Mouse (Mus musculus) lung, postnatal 0 days (tissue): ENCODE results near the gene Tiam2. TPM values are rescaled to one million over a fixed set of nuclear protein-coding genes. Genes with fewer than 3 reads are reported as not detected.

Experiments
- ATAC-seq: fragments of 200-750 bp; cut with Nextera tagmentation; 2 replicates; pipeline ENCODE4 v1.8.0; 2017; ENCODE audit warnings: moderate library complexity
- DNase-seq: peaks from one replicate; pipeline ENCODE4 v3.0.0-alpha.2; 2016; ENCODE audit warnings: low spot score
- H3K27ac ChIP-seq: fragments of 300-500 bp; sonication (generic); 2 replicates; pipeline ENCODE4 v1.5.1; 2014; ENCODE audit warnings: antibody characterized with exemption, mild to moderate bottlenecking, low read length, mixed read lengths
- H3K27me3 ChIP-seq: fragments of 300-500 bp; sonication (generic); replicated peaks from 2 replicates; pipeline ENCODE4 v1.6.1; 2014; ENCODE audit warnings: low read length, mixed read lengths; ENCODE audit not compliant: insufficient read depth
- H3K36me3 ChIP-seq: fragments of 300-500 bp; sonication (generic); 2 replicates; pipeline ENCODE4 v1.6.1; 2014; ENCODE audit warnings: low read length, mixed read lengths; ENCODE audit not compliant: insufficient read depth
- H3K4me1 ChIP-seq: fragments of 300-500 bp; sonication (generic); 2 replicates; pipeline ENCODE4 v1.6.1; 2014; ENCODE audit warnings: antibody characterized with exemption, low read depth, low read length, mixed read lengths; ENCODE audit not compliant: insufficient read depth
- H3K4me2 ChIP-seq: fragments of 300-500 bp; sonication (generic); replicated peaks from 2 replicates; pipeline ENCODE4 v1.6.1; 2014; ENCODE audit warnings: low read depth, mild to moderate bottlenecking, low read length, moderate library complexity, mixed read lengths
- H3K4me3 ChIP-seq: fragments of 300-500 bp; sonication (generic); 2 replicates; pipeline ENCODE4 v1.5.1; 2014; ENCODE audit warnings: low read depth, low read length
- H3K9ac ChIP-seq: fragments of 300-500 bp; sonication (generic); replicated peaks from 2 replicates; pipeline ENCODE4 v1.6.1; 2014; ENCODE audit warnings: low read depth, mild to moderate bottlenecking
- H3K9me3 ChIP-seq: fragments of 300-500 bp; sonication (generic); 2 replicates; pipeline ENCODE4 v1.6.1; 2016; ENCODE audit warnings: low read length, mixed read lengths
- CTCF ChIP-seq: IDR thresholded peaks from 2 replicates; pipeline ENCODE4 v1.5.1; 2016; ENCODE audit warnings: antibody characterized with exemption, mild to moderate bottlenecking
- EP300 ChIP-seq: IDR thresholded peaks from 2 replicates; pipeline ENCODE4 v1.6.1; 2016; ENCODE audit warnings: antibody characterized with exemption, mild to moderate bottlenecking, control low read depth
- WGBS: fragments of 180-500 bp; shearing (Covaris S2); extraction: QIAGEN DNeasy Blood & Tissue Kit; methylation state at CpG from one replicate; pipeline ENCODE4 v1.1.7; 2014; 5-methylcytosine and 5-hydroxymethylcytosine counted together
- polyA plus RNA-seq: library from polyadenylated mRNA; unstranded; fragments of >200 nt; fragmentation: Nextera tagmentation; extraction: Ambion mirVana; gene quantifications from 2 replicates; pipeline ENCODE4 v1.2.1, GENCODE M21; 2015

Gene Tiam2
- polyA plus RNA-seq, 1 experiment from 2014 or later: 2.4 TPM

- Histone ChIP-seq H3K4me1 (no peaks in the 10 kb centered on the region), H3K9ac (no peak overlapping the region), H3K4me3 (no peak overlapping the region), H3K9me3 (no peaks in the 10 kb centered on the region), H3K36me3 (no peaks in the 10 kb centered on the region), H3K27ac (no peak overlapping the region), H3K4me2 (no peak overlapping the region), H3K27me3 (no peaks in the 10 kb centered on the region)
- TF ChIP-seq EP300 (no peak), CTCF (no peak)
- WGBS: 40% methylated on average over 8 of the region's 13 CpGs
- ATAC-seq (peak; percentile 57), DNase-seq (peak; percentile 19)
These were observed 53.6 kb downstream of the Tiam2 start for GRCm38 (mm10) chr17:3379753-3380588.

- WGBS: 71% methylated on average over 1 of the region's 1 CpGs
- Histone ChIP-seq H3K4me1 (no peaks in the 10 kb centered on the region), H3K36me3 (no peaks in the 10 kb centered on the region), H3K4me3 (no peak overlapping the region), H3K9ac (no peak overlapping the region), H3K4me2 (no peak overlapping the region), H3K9me3 (no peaks in the 10 kb centered on the region), H3K27me3 (no peaks in the 10 kb centered on the region), H3K27ac (no peak overlapping the region)
- TF ChIP-seq CTCF: no peak
- no peak for TF ChIP-seq EP300
- no peak for DNase-seq
- no peak for ATAC-seq
These were observed 59.0 kb downstream of the Tiam2 start for GRCm38 (mm10) chr17:3385391-3385790.

GRCm38 (mm10) chr17:3387819-3388218 lies 61.4 kb downstream of the Tiam2 start:
- ATAC-seq (no peak), DNase-seq (no peak)
- no peaks in the 10 kb centered on the region for H3K4me1 ChIP-seq
- no peaks in the 10 kb centered on the region for H3K9me3 ChIP-seq
- H3K36me3 ChIP-seq: no peaks in the 10 kb centered on the region
- TF ChIP-seq EP300 (no peak), CTCF (no peak)
- no peaks in the 10 kb centered on the region for H3K27me3 ChIP-seq
- no peak overlapping the region for H3K27ac ChIP-seq
- no peak overlapping the region for H3K4me3 ChIP-seq
- H3K9ac ChIP-seq: no peak overlapping the region
- WGBS: 52% methylated on average over 4 of the region's 4 CpGs
- no peak overlapping the region for H3K4me2 ChIP-seq

GRCm38 (mm10) chr17:3389741-3390140 lies 63.4 kb downstream of the Tiam2 start:
- Histone ChIP-seq H3K9ac (no peak overlapping the region), H3K4me2 (no peak overlapping the region), H3K27ac (no peak overlapping the region), H3K27me3 (no peaks in the 10 kb centered on the region), H3K9me3 (no peaks in the 10 kb centered on the region), H3K4me1 (no peaks in the 10 kb centered on the region), H3K36me3 (no peaks in the 10 kb centered on the region), H3K4me3 (no peak overlapping the region)
- TF ChIP-seq EP300: no peak
- no peak for TF ChIP-seq CTCF
- ATAC-seq (no peak), DNase-seq (no peak)
- 80% methylated on average over 4 of the region's 4 CpGs for WGBS

GRCm38 (mm10) chr17:3393981-3394380 lies 67.6 kb downstream of the Tiam2 start:
- Histone ChIP-seq H3K27ac (no peak overlapping the region), H3K4me3 (no peak overlapping the region), H3K4me1 (no peaks in the 10 kb centered on the region), H3K9ac (no peak overlapping the region), H3K36me3 (no peaks in the 10 kb centered on the region), H3K4me2 (no peak overlapping the region), H3K27me3 (no peaks in the 10 kb centered on the region), H3K9me3 (no peaks in the 10 kb centered on the region)
- 94% methylated on average over 2 of the region's 2 CpGs for WGBS
- TF ChIP-seq CTCF (no peak), EP300 (no peak)
- ATAC-seq: no peak
- no peak for DNase-seq

- WGBS: 80% methylated on average over 2 of the region's 2 CpGs
- TF ChIP-seq EP300: no peak
- no peak for TF ChIP-seq CTCF
- Histone ChIP-seq H3K4me2 (no peak overlapping the region), H3K36me3 (no peaks in the 10 kb centered on the region), H3K4me1 (no peaks in the 10 kb centered on the region), H3K9me3 (no peaks in the 10 kb centered on the region), H3K4me3 (no peak overlapping the region), H3K27me3 (no peaks in the 10 kb centered on the region), H3K27ac (no peak overlapping the region), H3K9ac (no peak overlapping the region)
- DNase-seq: no peak
- no peak for ATAC-seq
These were observed 68.6 kb downstream of the Tiam2 start for GRCm38 (mm10) chr17:3394985-3395384.
